Mouse (Mus musculus): ENCODE data around the gene Sytl2.

Gene Sytl2

DNA sequence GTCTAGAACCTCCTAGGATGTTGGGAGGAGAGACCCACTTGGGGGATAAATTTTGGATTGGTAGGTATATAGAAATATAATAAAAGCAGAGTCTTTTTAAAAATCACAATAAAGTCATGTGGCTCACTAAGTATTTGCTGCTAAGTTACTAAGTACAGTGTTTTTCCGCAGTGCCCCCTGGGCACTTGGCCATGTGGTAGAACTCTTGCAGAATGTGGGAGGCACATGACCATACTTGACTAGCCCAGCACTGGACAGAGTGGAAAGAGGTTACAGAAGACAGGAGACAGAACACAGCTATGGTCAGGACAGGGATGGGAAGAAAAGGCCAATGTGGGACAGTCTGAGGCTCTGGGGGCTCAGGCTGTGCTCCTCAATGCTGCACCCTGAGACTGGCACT, 4.9 kb downstream of the Sytl2 start:
- in situ Hi-C loops (cut with MboI, MseI), result loop anchor here (5.0 to 10.0 kb wide), 3 partner anchors 35 to 178 kb away; no protein-coding TSS in a partner anchor

DNA sequence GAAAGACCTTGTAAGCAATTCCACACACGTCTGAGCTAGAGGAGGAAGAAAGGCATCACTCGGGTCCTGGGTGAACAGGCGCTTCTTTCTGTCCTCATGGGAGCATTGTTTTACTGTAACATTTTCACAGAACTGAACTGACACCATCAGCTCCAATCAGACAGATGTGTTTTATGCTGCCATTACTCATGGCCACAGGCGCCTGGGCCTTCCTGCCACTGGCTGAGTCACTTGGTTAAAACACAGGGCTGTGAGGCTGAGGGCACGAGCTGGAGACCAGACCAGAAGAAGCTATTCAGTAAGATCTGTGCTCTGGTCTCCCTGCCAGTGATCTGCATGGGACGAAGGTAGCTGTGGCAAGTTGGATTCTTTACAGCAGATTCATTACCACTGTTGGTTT, 6.0 kb downstream of the Sytl2 start:
- in situ Hi-C loops (cut with MboI, MseI), result loop anchor here (5.0 to 10.0 kb wide), 3 partner anchors 34 to 177 kb away; no protein-coding TSS in a partner anchor

DNA sequence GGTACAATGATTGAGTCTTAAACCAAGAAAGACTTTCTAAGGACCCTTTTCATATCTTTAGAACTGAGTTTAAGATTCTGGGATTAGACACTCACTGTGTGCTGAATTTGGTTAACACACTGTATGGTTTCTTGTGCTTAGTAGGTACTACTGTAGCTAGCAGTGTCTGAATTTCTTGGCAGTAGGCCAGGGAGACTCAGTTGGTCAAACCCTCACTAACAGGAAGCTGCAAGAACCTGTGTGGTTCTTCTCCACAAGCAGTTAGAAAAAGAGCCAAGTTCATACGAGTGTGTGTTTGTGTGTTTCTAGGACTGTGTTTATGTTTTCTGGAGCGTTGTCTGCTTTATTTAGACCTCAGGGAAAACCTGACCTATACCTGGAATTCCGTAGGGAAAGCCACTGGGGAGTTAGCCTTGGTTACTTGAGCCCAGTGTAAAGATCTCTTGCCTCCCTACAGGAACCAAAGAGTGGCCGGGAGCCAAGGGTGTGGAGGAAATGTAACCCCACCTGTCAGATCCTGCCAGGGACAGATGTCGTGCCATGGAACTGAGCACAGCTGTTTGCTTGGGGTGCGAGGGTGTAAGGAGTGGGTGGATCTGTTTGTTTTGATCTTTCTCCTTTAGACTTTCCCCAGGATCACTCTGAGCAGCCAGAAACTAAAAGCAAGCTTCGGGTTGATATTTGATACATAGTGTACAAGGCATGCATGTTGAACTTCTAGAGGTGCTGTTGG, 10.3 kb downstream of the Sytl2 start:
- in situ Hi-C loops (cut with MboI, MseI), result no loop called here

DNA sequence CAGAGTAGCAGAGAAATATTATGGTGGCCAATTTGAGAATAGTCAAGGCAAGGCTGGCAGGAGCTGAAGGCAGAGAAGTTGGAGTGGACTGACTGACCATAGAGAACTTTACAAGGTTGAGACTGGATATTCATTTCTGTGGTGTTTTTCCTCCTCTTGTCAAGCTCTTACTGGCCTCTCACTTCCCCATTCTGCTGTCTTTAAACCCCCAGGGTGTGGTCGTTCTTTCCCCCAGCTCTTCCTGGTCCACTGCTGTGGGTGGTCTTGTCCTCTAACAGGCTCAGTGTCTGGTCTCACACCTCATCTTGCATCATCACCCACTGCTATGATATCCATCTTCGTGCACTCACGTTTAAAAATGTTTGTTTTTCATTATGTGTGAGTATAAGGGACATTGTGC, 11.4 kb downstream of the Sytl2 start:
- in situ Hi-C loops (cut with MboI, MseI), result no loop called here

DNA sequence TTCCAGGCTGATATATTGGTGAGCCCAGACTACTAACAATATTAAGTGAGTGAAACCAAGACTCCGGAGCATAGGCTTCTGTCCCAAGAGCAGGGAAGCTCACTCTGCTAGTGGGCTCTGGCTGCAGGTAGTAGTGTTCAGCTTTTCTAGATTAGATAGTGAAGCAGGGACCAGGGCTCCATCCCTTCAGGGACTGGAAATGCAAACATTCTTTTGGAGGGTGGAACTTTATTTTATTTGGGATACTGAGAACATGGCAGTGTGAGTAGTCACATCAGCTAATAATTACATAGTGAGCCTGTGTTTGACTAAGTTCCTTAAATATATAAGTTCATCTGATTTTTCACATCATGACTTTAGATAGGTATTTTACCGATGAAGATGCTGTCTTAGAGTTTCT, 14.8 kb downstream of the Sytl2 start:
- in situ Hi-C loops (cut with MboI, MseI), result no loop called here

DNA sequence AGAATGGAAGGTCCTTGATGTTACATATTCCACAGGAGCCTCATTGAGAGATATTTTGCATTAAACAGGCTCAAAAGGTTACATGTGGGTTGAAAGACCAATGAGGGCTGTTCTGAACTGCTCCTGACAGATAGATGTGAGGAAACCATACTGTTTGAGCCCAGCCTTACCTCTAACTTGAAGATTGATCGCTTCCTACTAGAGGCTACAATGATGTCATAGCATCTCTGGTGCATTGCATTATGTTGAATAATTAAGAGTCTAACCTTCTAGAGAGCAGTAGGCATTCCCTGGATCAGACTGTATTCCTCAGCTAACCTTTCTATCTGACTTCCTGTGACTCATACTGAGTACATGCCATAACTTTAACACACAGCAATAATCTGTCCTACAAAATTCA, 17.4 kb downstream of the Sytl2 start:
- in situ Hi-C loops (cut with MboI, MseI), result no loop called here

DNA sequence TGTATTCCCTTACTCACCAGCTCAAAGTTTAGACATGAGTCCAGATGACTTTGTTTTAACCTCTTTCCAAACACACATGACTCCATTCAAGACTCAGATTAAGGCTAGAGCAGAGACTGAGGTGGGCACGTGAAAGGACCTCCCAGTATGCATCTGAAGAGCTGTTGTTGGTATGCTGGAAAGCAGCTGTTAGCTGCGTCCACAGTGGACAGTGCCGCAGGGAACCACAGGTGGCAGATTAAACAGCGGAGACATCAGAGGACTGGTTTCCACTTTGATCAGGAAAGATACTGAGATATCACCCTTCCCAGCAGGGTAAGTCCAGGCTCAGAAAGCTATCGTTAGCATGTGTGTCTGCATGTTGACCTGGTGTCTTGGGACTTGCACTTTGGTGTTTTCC, 18.1 kb downstream of the Sytl2 start:
- in situ Hi-C loops (cut with MboI, MseI), result no loop called here

DNA sequence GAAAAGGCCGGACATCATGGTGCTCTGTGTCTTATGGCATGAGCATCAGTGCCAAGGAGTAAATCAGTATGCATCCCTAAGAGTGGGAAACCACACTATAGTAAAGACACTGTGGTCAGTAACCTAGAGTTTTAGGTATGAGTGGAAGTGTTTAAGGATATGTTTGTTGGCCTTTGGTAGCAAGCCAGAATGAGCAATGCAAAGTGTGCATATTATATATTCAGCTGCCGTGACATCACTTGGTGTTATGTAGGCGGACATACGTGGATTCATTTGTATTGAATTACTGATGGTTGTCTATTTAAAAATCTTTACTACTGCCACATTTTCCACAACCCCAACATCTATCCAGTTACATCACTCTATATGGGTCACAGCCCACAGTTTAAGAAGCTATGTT, 23.1 kb downstream of the Sytl2 start:
- in situ Hi-C loops (cut with MboI, MseI), result no loop called here

DNA sequence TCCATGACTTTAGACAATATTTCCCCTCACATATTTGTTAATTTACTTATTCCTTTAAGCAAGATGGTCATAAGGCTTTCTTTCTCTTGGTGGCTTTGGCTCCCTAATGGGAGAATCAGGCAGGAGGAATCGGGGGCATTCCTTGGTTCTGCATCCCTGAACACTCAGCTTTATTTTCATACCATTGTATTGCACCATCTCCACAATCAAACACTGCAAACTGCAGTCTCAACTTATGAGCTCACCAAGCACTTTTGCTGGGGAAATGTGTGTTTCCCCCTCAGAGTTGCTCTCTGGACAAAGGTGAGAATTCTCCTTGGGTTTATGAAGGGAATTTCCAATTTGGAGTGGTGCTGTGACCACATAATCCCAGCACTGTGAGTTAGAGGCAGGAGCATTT, 28.1 kb downstream of the Sytl2 start:
- in situ Hi-C loops (cut with MboI, MseI), result no loop called here

DNA sequence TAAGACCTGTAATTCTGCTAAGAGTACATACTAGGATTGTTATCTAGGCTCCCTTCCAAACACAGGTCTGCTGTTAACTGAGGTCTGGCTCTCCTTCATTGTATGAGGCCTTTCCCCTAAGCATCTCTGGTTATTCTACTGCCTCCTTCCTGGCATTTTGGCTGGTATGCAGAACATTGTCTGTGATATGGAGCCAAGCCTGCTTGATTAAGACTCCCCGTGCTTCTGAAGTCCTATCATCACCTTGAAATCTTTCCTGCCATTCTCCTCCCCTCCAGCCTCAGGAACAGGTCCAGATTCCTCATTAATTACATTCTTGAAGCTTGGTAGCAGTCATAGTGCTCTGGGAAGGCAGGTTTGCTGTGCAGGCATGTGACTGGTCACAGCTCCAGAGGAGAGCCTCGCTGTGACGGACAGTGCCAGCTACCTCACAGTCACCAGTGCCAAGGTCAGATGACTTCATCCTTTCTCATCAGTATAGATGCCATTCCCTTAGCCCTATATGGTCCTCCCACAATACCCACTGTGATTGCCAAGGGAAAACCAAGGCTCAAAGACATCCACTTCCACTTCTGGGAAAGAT, 30.5 kb downstream of the Sytl2 start:
- in situ Hi-C loops (cut with MboI, MseI), result no loop called here

DNA sequence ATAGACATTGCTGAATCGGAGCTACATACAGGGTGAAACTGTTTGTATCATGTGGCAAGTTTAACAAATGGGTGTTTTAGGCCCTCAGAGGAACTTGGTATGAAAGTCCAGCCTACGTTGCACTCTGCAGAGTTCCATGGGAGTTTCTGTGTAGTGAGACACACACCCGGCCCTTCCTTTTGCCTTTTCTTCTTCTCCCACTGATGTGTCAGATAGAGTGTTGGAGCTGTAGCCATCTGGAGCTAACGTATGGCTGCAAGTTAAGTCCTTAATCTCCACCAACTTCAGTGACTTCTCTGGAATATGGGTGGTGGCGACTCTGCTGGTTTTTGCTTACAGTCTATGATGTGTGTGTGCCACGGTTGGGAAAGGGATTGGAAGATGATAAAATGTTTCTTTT, 32.3 kb downstream of the Sytl2 start:
- in situ Hi-C loops (cut with MboI, MseI), result no loop called here

DNA sequence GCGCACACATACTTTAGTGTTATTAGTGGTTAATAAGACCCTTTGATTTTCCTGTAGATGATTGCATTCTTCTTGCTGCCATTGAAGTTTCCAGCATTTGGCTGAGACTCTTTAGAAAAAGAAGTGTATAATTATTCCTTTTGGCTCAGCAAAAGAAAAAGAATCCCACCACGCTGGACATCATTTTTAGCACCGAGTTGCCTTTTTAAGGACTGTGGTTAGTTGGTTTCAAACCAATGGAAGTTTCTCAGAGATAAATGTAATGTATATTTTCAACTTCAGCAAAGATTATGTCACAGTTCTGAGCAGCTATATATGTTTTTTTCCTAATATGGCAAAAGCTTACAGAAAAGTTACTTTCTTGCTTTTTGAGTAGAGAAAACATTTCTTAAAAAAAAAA, 32.8 kb downstream of the Sytl2 start:
- in situ Hi-C loops (cut with MboI, MseI), result no loop called here

DNA sequence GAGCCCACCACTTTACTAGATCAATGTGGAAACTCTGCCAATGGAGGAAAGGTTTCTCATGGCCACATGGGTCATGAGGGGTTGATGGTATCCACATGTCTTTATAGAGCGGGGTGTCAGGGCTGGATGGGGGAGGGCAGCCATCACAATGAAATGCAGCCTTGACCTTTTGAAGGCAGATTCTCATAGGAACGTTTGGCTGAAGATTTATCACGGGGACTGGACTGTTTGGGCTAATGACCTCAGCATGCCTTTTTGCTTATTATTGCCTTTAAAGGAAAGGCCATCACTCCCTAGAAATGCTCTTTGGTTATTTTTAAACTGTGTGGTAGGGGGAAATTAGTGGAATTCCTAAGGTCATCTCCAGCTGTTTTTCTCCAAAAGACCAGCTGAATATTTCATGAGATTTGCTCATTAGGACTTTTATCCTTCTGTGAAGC, 33.7 kb downstream of the Sytl2 start:
- in situ Hi-C loops (cut with MboI, MseI), result no loop called here

DNA sequence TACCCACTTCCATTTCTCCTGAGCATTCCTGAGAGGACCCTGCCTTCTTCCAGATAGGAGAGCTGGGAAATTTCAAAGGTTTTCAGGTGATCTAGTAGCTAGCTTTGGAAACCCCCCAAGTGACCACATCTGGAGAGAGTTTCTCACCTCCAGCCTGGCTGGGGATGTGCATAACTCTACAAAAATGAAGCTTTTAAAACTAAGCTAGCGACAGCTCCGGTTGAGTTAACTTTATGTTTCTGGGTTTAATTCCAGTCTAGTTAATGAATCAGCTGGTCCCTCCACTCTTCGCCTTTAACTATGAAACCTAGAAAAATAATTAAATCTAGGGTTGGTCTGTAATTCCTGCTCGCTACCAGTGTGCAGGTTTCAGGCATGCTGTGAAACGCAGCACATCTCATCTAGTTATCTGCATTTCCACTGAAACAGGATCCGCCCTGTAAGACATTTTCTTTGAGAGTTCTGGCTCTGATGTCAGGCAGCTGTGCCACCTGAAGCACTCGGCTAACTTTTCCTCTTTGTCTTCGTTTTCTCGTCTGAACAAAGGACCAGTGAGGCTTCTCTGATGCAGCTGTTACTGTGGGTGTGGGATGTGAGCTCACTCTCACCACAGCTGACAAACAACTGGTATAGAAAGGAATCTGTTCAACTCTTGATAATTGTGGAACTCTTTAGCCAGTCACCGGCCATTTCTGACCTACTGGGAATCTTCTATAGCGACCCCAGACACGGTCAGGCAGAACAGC, 39.3 kb downstream of the Sytl2 start:
- in situ Hi-C loops (cut with MboI, MseI), result loop anchor here in 1 of 2 experiments (5.0 kb wide), 1 partner anchor 34 kb away; no protein-coding TSS in a partner anchor

DNA sequence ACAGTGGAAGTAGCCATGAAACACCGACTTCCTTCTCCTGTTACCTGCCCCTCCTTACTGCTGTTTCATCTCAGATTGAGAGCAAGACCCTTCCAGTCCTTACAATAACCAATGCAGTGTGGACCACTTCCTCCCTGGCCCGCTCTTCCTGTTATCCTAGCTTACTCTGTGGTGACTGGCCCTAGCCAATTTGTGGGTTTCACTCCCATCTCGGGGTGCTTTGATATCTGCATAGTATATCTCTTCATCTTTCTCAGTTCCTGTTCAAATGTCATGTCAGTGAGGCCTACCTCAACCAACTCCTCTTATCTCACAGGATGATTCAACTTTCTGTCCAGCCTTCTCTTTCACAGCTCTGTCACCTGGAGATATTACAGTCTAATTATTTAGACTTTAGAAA, 42.9 kb downstream of the Sytl2 start:
- in situ Hi-C loops (cut with MboI, MseI), result loop anchor here in 1 of 2 experiments (5.0 kb wide), 1 partner anchor 38 kb away; no protein-coding TSS in a partner anchor

DNA sequence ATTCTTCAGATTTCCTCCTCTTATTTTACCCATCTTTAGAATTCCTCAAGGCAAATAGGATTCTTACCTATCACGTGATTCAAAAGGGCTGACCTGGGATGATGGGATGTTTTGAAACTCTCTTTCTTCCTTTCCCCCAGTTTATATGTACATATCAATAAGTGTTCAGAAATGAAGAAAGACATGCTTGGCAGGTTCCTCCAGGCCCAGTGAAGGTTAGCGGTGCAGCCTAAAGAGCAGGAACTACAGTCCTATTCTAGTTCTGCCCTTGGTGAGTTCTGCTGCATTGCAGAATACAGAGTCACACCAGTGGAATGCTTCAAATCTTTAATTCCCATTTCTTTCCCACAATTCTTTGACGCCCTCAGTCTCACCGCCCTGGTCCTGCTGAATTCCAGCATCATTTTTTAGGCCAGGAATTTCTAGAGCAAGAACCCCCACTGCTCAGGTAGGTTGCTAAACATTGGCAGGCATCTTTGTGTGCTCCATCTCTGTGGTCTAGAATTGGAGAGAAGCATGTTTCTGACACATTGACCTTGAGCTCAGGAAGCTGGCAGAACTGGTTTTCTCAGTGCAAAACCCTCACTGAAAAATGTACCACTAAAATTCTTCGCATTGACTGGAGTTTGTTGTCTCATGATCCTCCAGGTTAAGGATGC, 45.9 kb downstream of the Sytl2 start:
- in situ Hi-C loops (cut with MboI, MseI), result no loop called here

DNA sequence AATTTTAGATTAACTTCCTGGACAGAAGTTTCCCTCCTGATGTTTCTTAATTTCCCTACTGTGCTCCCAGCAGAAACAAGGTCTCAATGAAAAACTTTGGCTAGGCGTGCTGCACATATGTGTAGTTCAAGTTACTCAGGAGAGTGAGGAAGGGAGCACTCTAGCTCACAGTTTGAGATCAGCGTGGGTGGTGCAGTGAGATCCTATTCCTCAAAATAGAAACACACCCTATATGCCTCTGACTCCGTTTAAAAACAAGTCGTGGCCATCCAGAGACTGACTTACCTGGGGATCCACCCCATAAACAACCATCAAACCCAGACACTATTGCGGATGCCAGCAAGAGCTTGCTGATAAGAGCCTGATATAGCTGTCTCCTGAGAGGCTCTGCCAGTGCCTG, 47.0 kb downstream of the Sytl2 start:
- in situ Hi-C loops (cut with MboI, MseI), result no loop called here

DNA sequence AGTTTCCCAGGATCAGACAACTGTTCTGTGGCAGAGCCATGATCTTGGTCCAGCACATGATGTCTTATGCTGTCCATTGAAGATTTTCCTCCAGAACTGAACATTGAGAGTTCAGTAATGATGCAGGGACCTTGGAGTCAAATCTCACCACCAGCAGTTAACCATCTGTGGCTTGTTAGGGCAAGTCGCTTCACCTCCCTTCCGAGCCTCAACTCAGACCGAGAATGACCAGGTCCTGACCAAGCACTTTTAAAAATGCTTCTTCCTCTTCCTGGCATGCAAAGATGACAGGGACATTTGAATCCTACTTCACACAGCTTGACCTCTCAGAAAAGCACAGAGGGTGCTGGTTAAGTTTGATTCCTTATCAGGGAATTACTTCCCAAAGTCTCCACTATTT, 50.1 kb downstream of the Sytl2 start:
- in situ Hi-C loops (cut with MboI, MseI), result loop anchor here in 1 of 2 experiments (10.0 kb wide), 1 partner anchor 47 kb away; the partner anchor contains the start of gene Sytl2

DNA sequence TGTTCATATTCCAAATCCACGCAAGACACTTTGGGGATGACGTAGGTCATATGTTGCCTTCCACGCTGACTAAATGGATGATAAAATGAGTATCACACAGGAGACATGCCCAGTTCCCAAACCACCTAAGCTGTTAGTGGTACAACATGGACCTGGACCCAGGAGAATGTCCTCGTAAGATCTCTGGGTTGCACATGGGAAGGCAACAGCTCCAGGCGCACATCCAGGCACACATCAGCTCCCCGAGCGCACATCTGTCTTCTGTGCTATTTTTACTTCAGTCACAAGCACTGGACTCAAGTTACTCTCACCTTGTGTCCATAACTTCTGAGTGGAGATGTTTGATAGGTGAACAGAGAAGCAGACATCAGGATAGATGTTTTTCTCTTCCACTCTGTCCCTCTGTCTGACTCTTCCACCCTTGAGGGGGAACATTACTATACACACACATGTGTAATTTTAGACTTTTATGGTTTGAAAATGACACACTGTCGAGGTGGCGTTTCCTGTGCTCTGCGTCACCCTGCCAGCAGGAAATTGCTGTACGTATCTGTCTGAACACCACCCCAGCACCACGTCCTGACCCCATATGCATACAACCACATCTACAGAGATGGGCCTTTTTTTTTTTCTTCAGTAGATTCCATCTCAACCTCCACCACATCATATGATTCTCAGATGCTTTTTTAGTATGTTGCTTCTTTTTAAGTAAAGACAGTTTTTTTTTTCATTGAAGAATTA, 51.6 kb downstream of the Sytl2 start:
- in situ Hi-C loops (cut with MboI, MseI), result loop anchor here in 1 of 2 experiments (10.0 kb wide), 1 partner anchor 49 kb away; the partner anchor contains the start of gene Sytl2

DNA sequence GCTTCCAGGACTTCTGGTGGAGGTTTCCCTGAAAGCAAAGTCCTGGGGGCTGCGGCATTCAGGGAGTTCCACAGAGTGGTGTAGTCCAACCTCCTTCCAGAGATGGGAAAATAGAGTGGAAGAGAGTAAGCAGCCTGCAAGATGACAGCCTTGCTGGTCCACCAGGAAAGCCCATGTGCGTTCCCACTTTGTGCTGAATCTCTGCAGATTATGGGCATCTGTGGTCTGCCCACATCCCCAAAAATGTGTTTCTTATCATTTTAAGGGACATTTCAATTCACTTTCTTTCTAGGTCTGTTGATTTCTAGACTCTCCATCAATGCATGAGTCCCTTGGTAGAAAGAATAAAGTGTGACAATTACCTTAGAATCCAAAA, 52.2 kb downstream of the Sytl2 start:
- in situ Hi-C loops (cut with MboI, MseI), result loop anchor here in 1 of 2 experiments (10.0 kb wide), 1 partner anchor 49 kb away; the partner anchor contains the start of gene Sytl2

DNA sequence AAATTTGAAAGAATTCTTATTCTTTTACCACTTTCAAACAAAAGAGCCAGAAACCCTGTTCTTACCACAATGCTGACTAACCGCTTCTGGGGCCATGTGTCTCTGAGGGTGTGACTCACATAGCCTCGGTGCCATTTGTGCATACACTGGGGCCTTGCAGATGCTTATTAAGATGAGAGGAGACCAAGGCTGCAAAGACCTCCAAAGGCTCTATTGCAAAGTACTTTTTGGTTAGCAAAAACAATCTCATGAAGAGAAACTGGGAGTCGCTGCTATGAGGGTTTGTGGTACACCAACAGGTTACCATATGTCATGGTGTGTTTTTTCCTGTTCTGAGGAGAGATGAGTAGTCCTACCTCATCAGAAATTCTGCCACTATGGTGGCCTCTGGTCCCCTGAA, 53.4 kb downstream of the Sytl2 start:
- in situ Hi-C loops (cut with MboI, MseI), result loop anchor here in 1 of 2 experiments (10.0 kb wide), 1 partner anchor 51 kb away; the partner anchor contains the start of gene Sytl2
